Mouse (Mus musculus): Measurements from ENCODE around the gene Pi4k2b. TPM values are rescaled to one million over a fixed set of nuclear protein-coding genes. Genes with fewer than 3 reads are reported as not detected.

The Pi4k2b gene
- polyA plus RNA-seq, 1 experiment from 2014 or later = 20.8 TPM

- no peak overlapping the region for H3K9ac ChIP-seq (ENCODE audit: low read depth, low read length)
- no peak for ATAC-seq (replicated peaks; ENCODE audit: low FRiP score)
- no peaks in the 10 kb centered on the region for H3K9me3 ChIP-seq (ENCODE audit: control insufficient read depth, low read length)
- no peak for DNase-seq (ENCODE audit: low spot score)
- H3K36me3 ChIP-seq (ENCODE audit: control insufficient read depth, insufficient read depth, low read length) = no peaks in the 10 kb centered on the region
- no peaks in the 10 kb centered on the region for H3K27me3 ChIP-seq (replicated peaks; ENCODE audit: control insufficient read depth, insufficient read depth, low read length)
- H3K4me1 ChIP-seq (replicated peaks; ENCODE audit: control insufficient read depth, insufficient read depth, low read length) = no peaks in the 10 kb centered on the region
- H3K4me3 ChIP-seq (ENCODE audit: low read depth, low read length) = no peak overlapping the region
- H3K27ac ChIP-seq (ENCODE audit: low read depth, low read length) = no peak overlapping the region
- 78% methylated on average over 7 of the region's 7 CpGs for WGBS
- H3K4me2 ChIP-seq = no peak overlapping the region
These were observed 45.4 kb downstream of the Pi4k2b start for GRCm38 (mm10) chr5:52786556-52787322.

GRCm38 (mm10) chr5:52793230-52793629 is 51.9 kb downstream of the Pi4k2b start:
- no peaks in the 10 kb centered on the region for H3K9me3 ChIP-seq (ENCODE audit: control insufficient read depth, low read length)
- H3K36me3 ChIP-seq (ENCODE audit: control insufficient read depth, insufficient read depth, low read length) = peaks cover 2% of the 10 kb centered on the region; the same call in 1 of the 2 replicates
- H3K4me2 ChIP-seq = no peak overlapping the region
- ATAC-seq (replicated peaks; ENCODE audit: low FRiP score) = no peak
- 83% methylated on average over 9 of the region's 9 CpGs for WGBS
- no peak for DNase-seq (ENCODE audit: low spot score)
- H3K27me3 ChIP-seq (replicated peaks; ENCODE audit: control insufficient read depth, insufficient read depth, low read length) = no peaks in the 10 kb centered on the region
- no peak overlapping the region for H3K27ac ChIP-seq (ENCODE audit: low read depth, low read length)
- H3K4me1 ChIP-seq (replicated peaks; ENCODE audit: control insufficient read depth, insufficient read depth, low read length) = no peaks in the 10 kb centered on the region
- H3K9ac ChIP-seq (ENCODE audit: low read depth, low read length) = no peak overlapping the region
- no peak overlapping the region for H3K4me3 ChIP-seq (ENCODE audit: low read depth, low read length)

- H3K9me3 ChIP-seq (ENCODE audit: control insufficient read depth, low read length) = no peaks in the 10 kb centered on the region
- no peak overlapping the region for H3K4me3 ChIP-seq (ENCODE audit: low read depth, low read length)
- no peak overlapping the region for H3K4me2 ChIP-seq
- no peak overlapping the region for H3K27ac ChIP-seq (ENCODE audit: low read depth, low read length)
- no peak overlapping the region for H3K9ac ChIP-seq (ENCODE audit: low read depth, low read length)
- no peaks in the 10 kb centered on the region for H3K27me3 ChIP-seq (replicated peaks; ENCODE audit: control insufficient read depth, insufficient read depth, low read length)
- 90% methylated on average over 9 of the region's 9 CpGs for WGBS
- H3K36me3 ChIP-seq (ENCODE audit: control insufficient read depth, insufficient read depth, low read length) = peaks cover 2% of the 10 kb centered on the region; the same call in 1 of the 2 replicates
- DNase-seq (ENCODE audit: low spot score) = no peak
- ATAC-seq (replicated peaks; ENCODE audit: low FRiP score) = no peak
- no peaks in the 10 kb centered on the region for H3K4me1 ChIP-seq (replicated peaks; ENCODE audit: control insufficient read depth, insufficient read depth, low read length)
These were observed 52.7 kb downstream of the Pi4k2b start for GRCm38 (mm10) chr5:52794109-52794508.

DNA sequence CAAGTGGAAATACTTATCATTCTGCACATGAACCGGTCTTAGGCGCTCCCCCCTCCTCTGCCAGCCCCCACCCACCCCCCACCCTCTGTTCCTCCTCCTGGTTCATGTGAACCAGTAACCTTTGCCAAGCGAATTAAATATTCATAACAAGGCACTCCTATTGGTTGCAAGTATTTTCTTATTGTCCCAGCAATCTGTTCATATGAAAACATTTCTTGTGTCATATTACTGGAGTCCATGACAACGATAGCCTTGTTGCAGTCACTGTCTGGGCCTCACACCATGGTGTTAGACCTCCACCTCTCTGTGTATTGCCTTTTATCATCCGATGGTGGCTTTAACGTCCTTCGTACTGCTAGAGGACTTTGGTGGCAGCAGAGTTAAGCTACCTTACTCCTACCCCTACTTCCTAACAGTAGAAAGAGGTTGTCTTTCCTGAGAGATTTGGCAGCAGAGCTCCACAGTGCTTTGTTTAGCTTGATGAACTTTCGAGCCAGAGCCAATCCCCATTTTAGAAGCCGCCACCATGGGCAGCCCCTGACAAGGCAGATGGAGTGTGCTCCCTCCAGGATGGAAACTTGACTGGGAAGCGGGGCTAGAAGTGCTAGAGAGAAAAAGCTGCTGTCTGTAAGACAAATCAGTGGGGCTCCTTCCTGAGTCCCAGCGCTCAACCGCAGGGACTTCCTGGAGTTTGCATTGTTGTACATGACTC is 58.1 kb downstream of the Pi4k2b start:
- peaks cover 5% of the 10 kb centered on the region; the same call in 1 of the 2 replicates for H3K36me3 ChIP-seq (ENCODE audit: control insufficient read depth, insufficient read depth, low read length)
- no peak for ATAC-seq (replicated peaks; ENCODE audit: low FRiP score)
- no peak overlapping the region for H3K27ac ChIP-seq (ENCODE audit: low read depth, low read length)
- no peak overlapping the region for H3K9ac ChIP-seq (ENCODE audit: low read depth, low read length)
- H3K27me3 ChIP-seq (replicated peaks; ENCODE audit: control insufficient read depth, insufficient read depth, low read length) = no peaks in the 10 kb centered on the region
- no peaks in the 10 kb centered on the region for H3K9me3 ChIP-seq (ENCODE audit: control insufficient read depth, low read length)
- no peak overlapping the region for H3K4me3 ChIP-seq (ENCODE audit: low read depth, low read length)
- no peak overlapping the region for H3K4me2 ChIP-seq
- no peaks in the 10 kb centered on the region for H3K4me1 ChIP-seq (replicated peaks; ENCODE audit: control insufficient read depth, insufficient read depth, low read length)
- DNase-seq (ENCODE audit: low spot score) = no peak
- whole genome bisulfite sequencing = 87% methylated on average over 12 of the region's 12 CpGs

DNA sequence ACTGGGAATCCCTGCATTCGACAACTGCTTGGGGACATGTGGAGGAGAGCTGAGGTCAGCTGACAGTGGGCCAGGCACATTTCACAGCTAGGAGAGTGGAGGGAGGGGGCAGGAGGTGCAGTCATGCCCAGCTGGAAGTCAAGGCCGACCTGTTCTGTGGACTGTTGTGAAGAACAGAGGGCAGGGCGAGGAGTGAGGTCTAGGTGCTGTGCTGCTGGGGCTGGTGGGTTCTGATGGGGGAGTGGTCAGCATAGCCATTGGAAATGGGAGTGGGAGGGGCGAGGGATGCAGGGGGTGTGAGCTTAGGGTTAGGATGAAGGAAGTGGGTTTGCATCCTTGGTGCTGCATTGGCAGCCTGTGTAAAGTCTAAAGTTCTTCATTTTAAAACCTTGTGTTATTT is 64.4 kb downstream of the Pi4k2b start:
- peaks cover 2% of the 10 kb centered on the region; the same call in 1 of the 2 replicates for H3K36me3 ChIP-seq (ENCODE audit: control insufficient read depth, insufficient read depth, low read length)

DNA sequence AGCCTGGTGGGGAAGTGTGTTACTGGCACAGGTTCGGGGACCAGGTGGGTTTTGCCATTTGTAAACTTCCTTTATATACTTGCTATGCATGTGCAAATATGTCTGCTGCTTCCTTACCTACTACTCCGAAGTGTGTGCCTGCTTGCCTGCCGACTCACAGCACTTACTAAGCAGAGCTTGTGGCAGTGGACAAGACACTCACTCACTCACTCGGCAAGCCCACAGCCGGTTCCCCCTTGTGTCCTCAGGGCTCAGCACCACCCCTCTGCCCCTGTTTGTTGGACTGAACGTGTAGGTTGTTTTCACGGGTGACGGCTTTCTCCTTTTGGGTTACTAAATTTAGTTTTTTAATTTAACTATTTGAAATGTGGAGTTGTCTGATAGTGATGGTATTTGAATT is 65.0 kb downstream of the Pi4k2b start:
- Histone ChIP-seq H3K27me3 (replicated peaks; ENCODE audit: control insufficient read depth, insufficient read depth, low read length) (no peaks in the 10 kb centered on the region), H3K4me2 (no peak overlapping the region), H3K27ac (ENCODE audit: low read depth, low read length) (no peak overlapping the region), H3K9me3 (ENCODE audit: control insufficient read depth, low read length) (no peaks in the 10 kb centered on the region), H3K9ac (ENCODE audit: low read depth, low read length) (no peak overlapping the region), H3K4me1 (replicated peaks; ENCODE audit: control insufficient read depth, insufficient read depth, low read length) (no peaks in the 10 kb centered on the region), H3K36me3 (ENCODE audit: control insufficient read depth, insufficient read depth, low read length) (peaks cover 2% of the 10 kb centered on the region; the same call in 1 of the 2 replicates), H3K4me3 (ENCODE audit: low read depth, low read length) (no peak overlapping the region)
- WGBS = 77% methylated on average over 8 of the region's 8 CpGs
- ATAC-seq (replicated peaks; ENCODE audit: low FRiP score) (no peak), DNase-seq (ENCODE audit: low spot score) (no peak)

More for the DNA sequence above, 64.4 kb downstream of the Pi4k2b start:
- ATAC-seq (replicated peaks; ENCODE audit: low FRiP score) = no peak
- no peak for DNase-seq (ENCODE audit: low spot score)
- H3K4me3 ChIP-seq (ENCODE audit: low read depth, low read length) = no peak overlapping the region
- no peak overlapping the region for H3K4me2 ChIP-seq
- 68% methylated on average over 4 of the region's 4 CpGs for WGBS
- H3K4me1 ChIP-seq (replicated peaks; ENCODE audit: control insufficient read depth, insufficient read depth, low read length) = no peaks in the 10 kb centered on the region
- H3K9ac ChIP-seq (ENCODE audit: low read depth, low read length) = no peak overlapping the region
- no peaks in the 10 kb centered on the region for H3K27me3 ChIP-seq (replicated peaks; ENCODE audit: control insufficient read depth, insufficient read depth, low read length)
- no peak overlapping the region for H3K27ac ChIP-seq (ENCODE audit: low read depth, low read length)
- no peaks in the 10 kb centered on the region for H3K9me3 ChIP-seq (ENCODE audit: control insufficient read depth, low read length)

GRCm38 (mm10) chr5:52807030-52807429 is 65.7 kb downstream of the Pi4k2b start:
- no peaks in the 10 kb centered on the region for H3K27me3 ChIP-seq (replicated peaks; ENCODE audit: control insufficient read depth, insufficient read depth, low read length)
- H3K27ac ChIP-seq (ENCODE audit: low read depth, low read length) = no peak overlapping the region
- 77% methylated on average over 7 of the region's 7 CpGs for WGBS
- no peaks in the 10 kb centered on the region for H3K9me3 ChIP-seq (ENCODE audit: control insufficient read depth, low read length)
- ATAC-seq (replicated peaks; ENCODE audit: low FRiP score) (no peak), DNase-seq (ENCODE audit: low spot score) (no peak)
- H3K9ac ChIP-seq (ENCODE audit: low read depth, low read length) = no peak overlapping the region
- no peaks in the 10 kb centered on the region for H3K4me1 ChIP-seq (replicated peaks; ENCODE audit: control insufficient read depth, insufficient read depth, low read length)
- no peak overlapping the region for H3K4me3 ChIP-seq (ENCODE audit: low read depth, low read length)
- H3K4me2 ChIP-seq = no peak overlapping the region
- peaks cover 2% of the 10 kb centered on the region; the same call in 1 of the 2 replicates for H3K36me3 ChIP-seq (ENCODE audit: control insufficient read depth, insufficient read depth, low read length)

DNA sequence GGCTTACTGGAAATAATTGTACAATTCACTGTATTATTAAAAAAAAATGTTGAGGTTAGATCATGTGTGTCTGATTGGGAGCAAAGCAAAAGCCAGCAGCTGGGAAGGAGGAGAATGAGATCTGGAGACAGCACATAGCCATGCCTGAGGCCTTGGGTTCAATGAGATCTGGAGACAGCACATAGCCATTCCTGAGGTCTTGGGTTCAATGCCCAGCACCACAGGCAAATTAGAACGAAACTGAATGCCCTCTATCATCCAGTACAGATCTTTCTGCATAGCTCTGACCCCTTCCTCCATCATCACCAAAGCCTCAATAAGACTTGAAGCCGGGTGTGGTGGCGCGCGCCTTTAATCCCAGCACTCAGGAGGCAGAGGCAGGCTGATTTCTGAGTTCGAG is 69.1 kb downstream of the Pi4k2b start:
- Histone ChIP-seq H3K36me3 (ENCODE audit: control insufficient read depth, insufficient read depth, low read length) (peaks cover 4% of the 10 kb centered on the region), H3K9me3 (ENCODE audit: control insufficient read depth, low read length) (no peaks in the 10 kb centered on the region), H3K27me3 (replicated peaks; ENCODE audit: control insufficient read depth, insufficient read depth, low read length) (no peaks in the 10 kb centered on the region), H3K4me1 (replicated peaks; ENCODE audit: control insufficient read depth, insufficient read depth, low read length) (no peaks in the 10 kb centered on the region), H3K4me3 (ENCODE audit: low read depth, low read length) (no peak overlapping the region), H3K27ac (ENCODE audit: low read depth, low read length) (no peak overlapping the region), H3K4me2 (no peak overlapping the region), H3K9ac (ENCODE audit: low read depth, low read length) (no peak overlapping the region)
- no peak for DNase-seq (ENCODE audit: low spot score)
- no peak for ATAC-seq (replicated peaks; ENCODE audit: low FRiP score)
- WGBS = 93% methylated on average over 6 of the region's 6 CpGs
